Mouse (Mus musculus) G1E-ER4 (cell line): ENCODE measurements around the gene Ube2j2. TPM values are rescaled to one million over a fixed set of nuclear protein-coding genes. Genes with fewer than 3 reads are reported as not detected.

Experiments
- GATA1 ChIP-seq: IDR thresholded peaks from one replicate; pipeline ENCODE4 v1.8.0; 2012; ENCODE audit warnings: low read length, inconsistent platforms
- polyA plus RNA-seq: library from polyadenylated mRNA; stranded (reverse); fragments of >175 nt; gene quantifications from 2 replicates; pipeline ENCODE4 v1.2.3, GENCODE M21; 2012

Ube2j2 gene
- polyA plus RNA-seq = 179 and 243 TPM in 2 replicates

- TF ChIP-seq GATA1 = no peak
Measured at GRCm38 (mm10) chr4:155943534-155944249, at the start of gene Ube2j2. Ube2j2 (plus strand) TSS chr4:155943831.

GRCm38 (mm10) chr4:155894311-155894881 lies 49.2 kb upstream of the Ube2j2 start:
- no peak for TF ChIP-seq GATA1

DNA sequence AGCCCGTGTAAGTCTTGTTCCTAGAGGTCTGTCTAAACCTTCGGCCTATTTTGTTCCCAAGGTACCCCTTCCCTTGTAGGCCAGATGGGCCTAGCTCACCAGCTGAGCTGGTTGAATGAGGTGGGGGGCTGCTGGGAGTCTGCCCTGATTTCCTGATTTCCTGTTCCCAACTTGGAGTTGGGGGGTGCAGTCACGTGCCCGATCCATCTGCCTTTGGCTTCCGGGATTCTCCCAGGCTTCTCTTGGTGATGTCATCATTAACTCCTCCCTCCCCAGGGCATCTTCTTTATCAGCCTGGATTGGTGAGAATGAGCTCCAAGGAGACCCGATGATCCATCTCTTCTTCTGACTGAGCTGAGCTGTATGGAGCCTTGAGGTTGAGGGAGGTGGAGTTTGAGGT lies 48.4 kb upstream of the Ube2j2 start:
- no peak for TF ChIP-seq GATA1

DNA sequence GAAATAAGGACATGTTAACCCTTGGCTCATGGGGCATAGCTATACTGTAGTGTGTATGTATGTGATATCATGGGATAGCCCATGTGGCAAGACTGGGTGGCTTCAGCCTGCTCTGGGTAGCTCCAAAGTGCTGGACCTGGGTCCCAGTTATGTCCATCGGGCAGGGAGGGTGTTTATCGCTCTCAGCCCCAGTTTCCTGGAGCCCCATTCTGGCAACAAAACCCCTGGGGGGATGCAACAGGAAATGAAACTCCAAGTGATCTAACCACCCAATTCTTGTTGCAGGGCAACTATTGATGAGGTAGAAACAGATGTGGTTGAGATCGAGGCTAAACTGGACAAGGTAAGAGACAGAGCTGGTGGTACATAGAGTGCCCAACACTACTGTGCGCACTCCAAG lies 47.8 kb upstream of the Ube2j2 start:
- no peak for TF ChIP-seq GATA1

GRCm38 (mm10) chr4:155896461-155896860 lies 47.2 kb upstream of the Ube2j2 start:
- TF ChIP-seq GATA1 = no peak

DNA sequence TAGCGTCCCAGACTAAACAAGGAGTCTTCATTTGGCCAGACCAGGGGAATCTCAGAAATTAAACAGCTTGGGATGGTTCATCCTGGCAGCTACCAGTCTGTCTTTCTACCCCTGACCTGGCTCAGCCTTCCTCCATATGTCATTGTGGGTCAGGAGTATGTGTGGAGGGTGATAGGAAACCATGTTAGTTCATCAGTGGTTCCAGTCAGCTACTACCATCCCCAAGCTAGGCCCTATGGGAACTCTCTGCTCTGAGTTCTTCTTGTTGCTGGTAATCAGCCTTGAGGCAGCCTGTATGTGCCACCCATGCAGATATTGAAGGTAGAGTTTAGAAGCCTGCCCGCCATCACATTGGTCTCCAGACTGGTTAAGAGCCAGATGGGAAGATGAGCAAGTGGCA lies 45.3 kb upstream of the Ube2j2 start:
- TF ChIP-seq GATA1 = no peak

DNA sequence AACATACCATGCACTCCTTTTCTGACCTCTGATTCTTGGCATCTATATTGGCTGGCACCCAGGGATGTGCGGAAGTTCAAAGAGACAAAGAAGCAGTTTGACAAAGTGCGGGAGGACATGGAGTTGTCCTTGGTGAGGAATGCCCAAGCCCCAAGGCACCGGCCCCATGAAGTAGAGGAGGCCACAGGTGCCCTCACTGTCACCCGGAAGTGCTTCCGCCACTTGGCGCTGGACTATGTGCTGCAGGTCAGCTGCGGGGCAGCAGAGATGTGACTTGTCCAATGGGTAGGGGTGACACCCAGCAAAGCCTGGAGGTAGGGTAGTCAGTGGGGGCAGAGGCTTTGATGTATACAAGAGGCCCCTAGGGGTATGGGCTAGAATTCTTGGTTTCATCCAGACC lies 44.3 kb upstream of the Ube2j2 start:
- no peak for TF ChIP-seq GATA1

DNA sequence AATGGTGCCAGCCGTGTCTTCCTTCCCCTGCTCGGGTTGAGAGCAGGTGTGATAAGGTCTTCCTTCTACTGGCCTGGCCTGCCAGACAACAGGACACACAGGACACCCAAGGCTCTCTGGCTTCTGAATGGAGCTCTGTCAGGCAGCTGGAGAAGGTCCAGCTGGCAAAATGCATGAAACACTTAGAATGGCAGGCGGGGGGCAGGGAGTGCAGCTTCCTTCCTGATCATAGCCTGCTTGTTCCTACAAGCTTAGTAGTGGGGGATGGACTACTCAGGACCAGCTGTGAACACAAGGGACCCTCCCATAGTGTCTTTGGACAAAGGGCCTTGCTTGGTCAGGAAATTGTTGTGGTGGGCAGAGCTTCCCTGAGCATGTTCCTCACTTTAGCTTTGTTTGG lies 42.4 kb upstream of the Ube2j2 start:
- TF ChIP-seq GATA1 = no peak

DNA sequence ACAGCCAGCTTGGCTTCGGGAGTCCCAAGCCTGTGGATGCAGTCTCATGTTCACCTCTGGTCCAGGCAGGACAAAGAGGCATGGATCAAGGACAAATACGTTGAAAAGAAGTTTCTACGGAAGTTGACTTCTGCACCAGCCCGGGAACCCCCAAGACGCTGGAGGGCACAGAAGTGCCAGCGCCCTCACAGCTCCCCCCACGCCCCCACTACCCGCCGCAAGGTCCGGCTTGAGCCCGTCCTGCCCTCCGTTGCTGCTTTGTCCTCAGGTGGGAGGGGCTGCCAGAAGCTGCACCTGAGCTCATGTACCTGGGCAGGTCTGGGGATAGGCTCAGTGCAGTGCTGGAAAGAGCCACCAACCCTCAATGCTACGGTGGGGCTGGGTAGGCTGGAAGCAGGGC lies 40.4 kb upstream of the Ube2j2 start:
- no peak for TF ChIP-seq GATA1

DNA sequence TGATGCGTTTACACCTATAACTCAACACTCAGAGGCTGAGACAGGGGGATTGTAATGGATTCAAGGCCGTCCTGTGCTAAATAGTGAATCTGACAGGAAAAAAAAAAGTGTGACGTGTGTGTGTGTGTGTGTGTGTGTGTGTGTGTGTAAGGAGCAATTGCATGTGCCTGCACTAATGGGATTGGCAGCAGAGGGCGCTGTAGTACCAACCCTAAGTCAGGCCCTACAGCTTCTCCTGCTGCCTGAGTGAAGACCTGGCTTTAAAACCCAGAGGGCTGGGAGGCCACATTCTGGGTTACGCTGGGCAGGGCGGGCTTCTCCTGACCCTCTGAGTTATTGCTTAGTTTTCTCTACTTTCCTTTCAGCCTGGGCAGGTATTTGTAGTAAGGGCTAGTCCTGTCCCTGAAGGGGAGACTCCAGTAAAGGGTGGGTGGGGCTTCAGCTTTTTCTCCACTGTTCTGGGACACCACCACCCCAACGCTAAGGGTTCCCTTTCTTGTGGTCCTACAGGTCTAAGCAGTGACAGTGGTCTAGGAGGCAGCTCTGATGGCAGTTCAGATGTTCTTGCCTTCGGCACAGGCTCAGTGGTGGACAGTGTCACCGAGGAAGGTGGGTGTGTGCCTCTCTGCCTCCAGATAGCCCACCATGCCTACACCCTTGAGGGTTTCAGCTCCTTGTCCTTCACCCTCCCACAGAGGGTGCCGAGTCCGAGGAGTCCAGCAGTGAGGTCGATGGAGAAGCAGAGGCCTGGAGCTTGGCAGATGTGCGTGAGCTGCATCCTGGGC lies 39.1 kb upstream of the Ube2j2 start:
- no peak for TF ChIP-seq GATA1

- no peak for TF ChIP-seq GATA1
Measured at GRCm38 (mm10) chr4:155905634-155906033, 38.0 kb upstream of the Ube2j2 start.

DNA sequence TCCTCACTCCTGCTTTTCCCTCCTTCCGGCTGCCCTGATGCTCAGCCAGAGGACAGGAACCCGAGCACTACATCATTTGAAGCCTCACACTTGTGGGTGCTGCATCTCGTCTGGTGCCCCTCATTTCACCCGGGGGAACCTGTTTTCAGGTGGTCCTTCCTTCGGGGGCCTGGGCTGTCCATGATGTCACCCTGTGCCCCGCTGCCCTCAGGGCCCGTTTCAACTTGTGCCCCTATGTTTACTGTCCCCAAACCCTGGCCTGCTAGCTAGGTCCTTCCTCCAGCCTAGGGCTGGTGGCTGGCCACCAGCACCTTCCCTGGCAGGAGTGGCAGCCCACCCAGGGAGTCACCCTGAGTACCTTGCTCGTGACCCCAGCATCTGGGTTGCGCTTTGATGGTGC lies 37.5 kb upstream of the Ube2j2 start:
- TF ChIP-seq GATA1 = no peak

DNA sequence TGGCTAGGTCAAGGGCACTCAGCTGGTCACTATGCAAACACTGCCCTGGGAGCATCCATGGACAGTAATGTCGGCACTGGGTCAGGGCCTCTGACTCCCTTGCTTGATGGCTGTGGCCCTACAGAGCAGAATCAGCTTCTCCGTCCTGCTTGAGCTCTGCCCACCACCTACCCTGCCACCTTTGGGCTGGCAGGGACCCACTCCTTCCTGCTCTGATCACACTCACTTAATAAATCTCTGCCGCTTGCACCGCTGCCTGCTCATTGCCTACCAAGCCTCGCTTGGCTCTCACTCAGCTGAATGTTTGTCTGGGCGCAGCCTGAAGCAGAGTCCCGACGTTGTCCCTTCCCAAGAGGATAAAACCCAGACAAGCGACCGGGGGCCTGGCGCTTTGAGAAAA lies 36.6 kb upstream of the Ube2j2 start:
- no peak for TF ChIP-seq GATA1

DNA sequence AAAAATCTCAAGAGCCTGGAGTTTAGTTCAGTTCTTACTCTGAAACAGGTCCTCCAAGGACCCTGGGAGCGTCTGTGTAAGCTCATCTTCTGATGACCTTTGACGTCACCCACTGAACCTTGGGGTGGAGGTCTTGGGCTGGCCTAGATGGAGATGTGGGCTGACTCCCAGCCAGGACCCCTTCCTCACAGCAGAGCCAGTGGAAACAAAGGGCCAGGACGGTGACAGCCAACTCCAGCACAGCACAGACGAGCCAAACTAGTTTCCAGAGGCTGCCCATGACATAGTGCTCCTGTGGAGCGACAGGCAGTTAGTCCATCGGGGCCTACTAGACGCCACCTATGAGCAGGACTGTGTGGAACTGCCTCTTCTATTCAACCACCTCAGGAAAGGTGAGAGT lies 35.4 kb upstream of the Ube2j2 start:
- no peak for TF ChIP-seq GATA1

DNA sequence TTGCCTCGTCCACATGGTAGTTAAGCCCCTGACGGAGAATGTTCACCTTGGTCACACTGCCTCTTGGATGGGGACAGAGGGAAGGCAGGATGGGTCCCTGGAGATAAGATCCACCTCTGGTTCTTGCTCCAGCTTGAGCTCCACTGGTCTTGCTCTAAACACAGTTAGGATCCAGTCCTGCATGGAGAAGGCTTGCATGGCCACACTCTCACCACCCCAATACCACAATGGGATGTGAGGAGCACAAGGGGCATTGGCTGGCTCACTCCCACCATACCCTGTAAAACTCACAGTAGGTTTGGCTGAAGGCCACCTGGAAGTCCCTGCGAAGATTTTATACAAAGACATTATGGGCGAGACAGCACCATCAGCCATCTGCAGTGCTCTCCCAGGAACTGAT lies 34.9 kb upstream of the Ube2j2 start:
- TF ChIP-seq GATA1 = no peak

- TF ChIP-seq GATA1 = no peak
Measured at GRCm38 (mm10) chr4:155932031-155932430, 11.6 kb upstream of the Ube2j2 start.

DNA sequence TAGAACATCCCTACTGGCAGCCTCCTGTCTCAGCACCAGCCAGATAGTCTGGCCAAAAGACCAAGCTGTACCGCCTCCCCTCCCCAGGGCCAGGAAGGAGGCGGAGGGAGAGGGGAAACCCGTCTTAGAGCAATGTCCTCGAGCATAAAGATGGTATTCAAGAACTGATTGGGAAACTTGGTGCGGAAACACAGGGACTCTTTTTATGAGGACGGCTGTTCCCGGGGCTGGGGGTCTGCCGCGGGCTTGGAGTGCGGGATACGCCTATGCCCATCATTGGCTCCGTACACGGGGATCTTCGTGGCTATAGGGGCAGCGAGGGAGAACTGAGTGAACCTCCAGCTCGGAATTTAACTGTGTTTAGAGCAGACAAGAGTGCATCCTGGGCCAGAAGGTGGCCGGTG lies 580 bp upstream of the Ube2j2 start:
- TF ChIP-seq GATA1 = no peak
